Mouse (Mus musculus): ENCODE measurements around the gene Ppa1. TPM values are rescaled to one million over a fixed set of nuclear protein-coding genes. Genes with fewer than 3 reads are reported as not detected.
"Not testable (repeated sequence)": the region's sequence is repeated elsewhere in the genome, so short reads cannot be mapped to it uniquely, and the experiment has no call there.

Gene Ppa1
- polyA plus RNA-seq (2015; fragmentation: Nextera tagmentation; extraction: Ambion mirVana) = 193 and 202 TPM in 2 replicates

DNA sequence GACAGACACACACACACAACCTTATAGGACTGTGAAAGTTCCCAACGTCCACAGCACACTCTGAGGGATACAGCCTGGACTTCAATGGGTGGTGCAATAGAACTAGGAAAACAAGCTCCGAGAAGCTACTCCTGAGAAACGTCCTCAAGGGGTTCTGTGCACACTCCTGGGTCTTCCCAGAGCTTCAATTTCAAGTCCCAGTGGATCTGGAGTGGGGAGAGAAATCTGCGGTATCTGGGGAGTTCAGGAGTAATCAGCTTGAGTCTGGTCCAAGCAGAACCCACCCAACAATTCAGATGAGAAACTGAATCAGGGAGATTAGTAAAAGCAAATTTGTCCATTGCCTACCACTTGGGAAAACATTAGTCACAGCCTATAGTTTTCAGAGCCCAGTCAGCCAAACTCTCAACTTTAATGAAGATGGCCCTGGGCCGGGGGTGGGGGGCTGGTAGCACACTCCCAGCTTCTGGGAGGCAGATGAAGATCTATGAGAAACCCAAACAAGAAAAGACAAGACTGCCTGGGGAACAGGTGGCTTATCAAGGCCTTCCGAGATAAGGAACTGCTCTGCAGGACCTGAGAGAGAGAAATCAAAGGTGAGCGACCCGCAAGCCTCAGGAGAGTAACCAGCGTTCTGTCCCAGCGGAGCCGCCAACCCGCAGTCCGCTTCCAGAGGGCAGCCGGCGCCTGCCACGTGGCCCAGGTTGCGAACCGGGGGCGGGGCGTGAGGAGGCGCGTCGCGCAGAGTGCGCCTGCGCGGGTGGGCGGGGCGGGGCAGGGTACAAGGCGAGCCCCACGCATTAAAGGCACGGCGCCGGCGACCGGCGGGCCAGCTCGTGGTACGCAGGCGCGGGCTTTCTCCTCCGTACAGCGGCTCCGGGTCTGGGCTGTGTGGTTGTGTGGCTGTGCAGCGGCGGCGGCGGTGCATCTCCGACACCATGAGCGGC, at the start of gene Ppa1:
Gene Ppa1 (plus strand): TSS at position 763 of the 947 bp plus-strand sequence.
- peaks cover 22% of the 10 kb centered on the region for H3K36me3 ChIP-seq
- H3K4me2 ChIP-seq = peak within 1 kb of the TSS; percentile 74
- no peaks in the 10 kb centered on the region for H3K27me3 ChIP-seq
- 2% methylated on average over 37 of the region's 50 CpGs for WGBS
- H3K9me3 ChIP-seq (replicated peaks) = no peaks in the 10 kb centered on the region
- peak within 1 kb of the TSS; percentile 92 for H3K4me3 ChIP-seq (replicated peaks)
- ATAC-seq (replicated peaks; ENCODE audit: low FRiP score) = peak; percentile 97
- peaks cover 13% of the 10 kb centered on the region for H3K4me1 ChIP-seq
- peak within 1 kb of the TSS; percentile 74 for H3K9ac ChIP-seq
- peak within 1 kb of the TSS; percentile 87 for H3K27ac ChIP-seq

DNA sequence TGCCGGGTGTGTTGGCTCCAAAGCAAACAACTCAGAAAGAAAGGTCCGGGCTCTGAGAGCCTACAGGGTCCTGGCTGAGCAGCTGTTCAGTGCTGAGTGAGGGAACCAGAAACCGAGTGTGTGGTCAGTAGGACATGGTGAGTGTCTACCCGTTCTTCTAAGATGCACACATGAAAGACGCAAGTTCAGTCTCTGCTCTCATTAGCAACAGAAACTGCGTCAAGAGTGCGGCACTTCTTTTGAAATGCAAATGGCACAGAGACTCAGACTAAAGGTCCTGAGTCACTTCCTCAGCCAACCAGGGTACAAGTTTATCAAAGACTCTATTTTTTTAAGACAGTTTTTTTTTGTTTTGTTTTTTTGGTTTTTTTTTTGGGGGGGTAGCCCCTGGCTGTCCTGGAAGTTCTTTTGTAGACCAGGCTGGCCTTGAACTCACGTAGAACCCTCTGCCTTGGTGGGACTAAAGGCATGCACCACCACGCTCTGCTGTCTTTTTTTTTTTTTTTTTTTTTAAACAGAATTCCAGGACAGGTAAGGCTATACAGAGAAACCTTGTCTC, 48.7 kb upstream of the Ppa1 start:
- WGBS = 64% methylated on average over 9 of the region's 9 CpGs
- Histone ChIP-seq H3K4me1 (peaks cover 10% of the 10 kb centered on the region), H3K36me3 (no peaks in the 10 kb centered on the region), H3K27ac (no peak overlapping the region), H3K4me2 (no peak overlapping the region), H3K4me3 (replicated peaks) (no peak overlapping the region), H3K9ac (no peak overlapping the region), H3K27me3 (peaks cover 48% of the 10 kb centered on the region), H3K9me3 (replicated peaks) (no peaks in the 10 kb centered on the region)
- ATAC-seq (replicated peaks; ENCODE audit: low FRiP score) = no peak

DNA sequence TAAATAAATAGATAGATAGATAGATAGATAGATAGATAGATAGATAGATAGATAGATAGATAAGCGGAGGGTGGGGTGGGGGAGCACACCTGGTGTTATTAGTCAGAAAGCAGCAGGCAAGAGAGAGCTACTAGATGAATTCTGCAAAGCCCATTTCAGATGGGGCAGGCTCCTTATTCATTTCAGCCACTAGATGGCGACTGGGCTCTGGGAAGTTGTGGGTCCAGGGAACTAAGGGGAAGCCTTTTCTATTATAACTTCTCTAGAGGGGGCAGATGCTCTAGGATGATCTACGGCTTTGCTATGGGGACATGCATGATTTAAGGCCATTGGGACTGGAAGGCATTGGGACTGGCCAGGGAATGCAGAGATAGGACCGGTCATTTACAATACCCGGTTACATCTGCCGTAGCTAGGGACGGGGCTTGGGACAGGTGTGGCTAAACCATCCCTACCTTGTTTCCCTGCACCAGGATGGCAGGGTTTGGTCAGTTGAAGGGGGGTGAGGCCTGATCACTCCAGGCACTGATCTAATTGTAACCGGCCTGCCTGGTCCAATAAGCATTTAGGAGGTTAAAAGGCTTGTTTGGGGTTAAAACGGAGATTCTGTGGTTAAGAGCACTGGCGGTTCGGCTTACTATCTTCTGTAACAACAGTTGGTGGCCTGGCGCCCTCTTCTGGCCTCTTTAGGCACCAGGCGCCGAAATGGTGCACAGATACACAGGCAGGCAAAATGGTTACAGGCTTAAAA, 45.9 kb upstream of the Ppa1 start:
- H3K36me3 ChIP-seq = no peaks in the 10 kb centered on the region
- no peak overlapping the region for H3K27ac ChIP-seq
- H3K4me2 ChIP-seq = peak overlapping the region; percentile 51
- peak; percentile 54; the same call in 1 of the 2 replicates for ATAC-seq (replicated peaks; ENCODE audit: low FRiP score)
- peak overlapping the region; percentile 19 for H3K4me3 ChIP-seq (replicated peaks)
- H3K9me3 ChIP-seq (replicated peaks) = no peaks in the 10 kb centered on the region
- WGBS = 15% methylated on average over 14 of the region's 14 CpGs
- H3K9ac ChIP-seq = no peak overlapping the region
- peaks cover 4% of the 10 kb centered on the region for H3K4me1 ChIP-seq
- H3K27me3 ChIP-seq = peaks cover 25% of the 10 kb centered on the region

DNA sequence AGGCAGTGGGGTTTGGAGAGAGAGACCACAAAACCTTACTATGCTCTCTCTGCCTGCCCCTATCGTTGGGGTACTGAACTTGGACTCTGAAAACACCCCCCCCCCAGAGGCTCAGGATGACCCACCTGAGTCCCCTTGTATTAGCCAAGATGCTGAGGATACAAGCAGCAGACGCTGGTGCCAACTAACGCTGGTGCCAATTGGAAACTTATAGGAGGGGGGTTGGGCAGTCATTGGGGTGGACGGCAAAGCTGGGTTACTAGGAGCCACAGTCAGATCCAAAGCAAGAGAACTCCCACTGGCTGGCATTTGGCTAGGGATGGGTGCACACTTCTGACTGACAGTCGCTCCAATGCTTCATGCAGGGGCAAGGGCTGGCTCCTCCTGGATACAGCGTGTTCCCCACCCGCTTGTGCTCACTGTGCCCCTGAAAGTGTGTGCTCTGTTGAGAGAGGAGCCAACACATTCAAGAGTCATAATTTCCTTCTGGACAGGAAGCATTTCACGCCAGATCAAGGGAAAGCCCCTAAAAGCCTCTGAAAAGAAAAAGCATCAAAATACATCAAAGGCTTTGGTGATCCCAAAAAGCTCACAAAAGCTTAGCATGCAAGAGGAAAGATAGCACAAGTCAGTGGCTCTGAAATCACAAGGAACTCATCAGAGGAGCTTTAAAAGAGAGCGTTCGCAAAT, 43.8 kb upstream of the Ppa1 start:
- ATAC-seq (replicated peaks; ENCODE audit: low FRiP score) = no peak
- 66% methylated on average over 10 of the region's 10 CpGs for WGBS
- Histone ChIP-seq H3K9me3 (replicated peaks) (no peaks in the 10 kb centered on the region), H3K27ac (no peak overlapping the region), H3K4me2 (no peak overlapping the region), H3K27me3 (peaks cover 15% of the 10 kb centered on the region; the same call in 1 of the 2 replicates), H3K36me3 (no peaks in the 10 kb centered on the region), H3K9ac (no peak overlapping the region), H3K4me3 (replicated peaks) (no peak overlapping the region), H3K4me1 (peaks cover 4% of the 10 kb centered on the region)

DNA sequence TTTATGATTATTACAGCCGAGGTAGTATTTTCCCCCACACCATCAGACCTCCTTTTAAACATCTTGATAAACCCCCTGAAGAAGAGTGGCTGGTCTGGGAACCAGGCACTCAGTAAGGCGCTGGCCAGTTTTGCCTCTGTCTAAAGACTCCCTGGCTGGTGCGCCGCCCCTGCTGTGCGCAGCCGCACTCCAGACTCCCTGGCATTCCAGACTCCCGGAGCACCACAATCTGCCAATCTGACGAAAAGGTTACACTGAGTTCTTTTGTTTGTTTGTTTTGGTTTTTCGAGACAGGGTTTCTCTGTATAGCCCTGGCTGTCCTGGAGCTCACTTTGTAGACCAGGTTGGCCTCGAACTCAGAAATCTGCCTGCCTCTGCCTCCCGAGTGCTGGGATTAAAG, 43.0 kb upstream of the Ppa1 start:
- not testable (repeated sequence) for H3K36me3 ChIP-seq; ATAC-seq (replicated peaks; ENCODE audit: low FRiP score); H3K4me2 ChIP-seq; H3K27ac ChIP-seq; H3K4me3 ChIP-seq (replicated peaks); H3K4me1 ChIP-seq; H3K9ac ChIP-seq; H3K9me3 ChIP-seq (replicated peaks)
- 68% methylated on average over 11 of the region's 11 CpGs for WGBS
- peaks cover 15% of the 10 kb centered on the region; the same call in 1 of the 2 replicates for H3K27me3 ChIP-seq

DNA sequence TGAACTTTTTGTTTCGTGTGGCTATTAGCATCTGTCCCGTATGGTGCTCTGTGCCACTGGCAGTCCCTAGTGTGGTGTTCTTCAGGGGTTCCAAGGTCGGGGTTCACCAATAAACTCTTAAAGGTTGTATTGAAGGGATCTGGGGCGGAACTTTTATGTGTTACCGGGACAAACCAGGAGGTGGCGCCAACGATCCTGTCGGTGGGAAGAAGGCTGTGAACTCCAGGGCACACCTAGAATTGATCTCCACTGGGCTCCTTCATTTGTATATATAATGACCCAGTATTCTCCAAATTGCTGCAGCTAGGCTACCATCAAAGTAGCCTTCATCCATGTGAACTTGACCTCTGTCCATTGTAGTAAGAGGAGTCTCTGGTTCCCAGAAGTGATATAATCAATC, 42.5 kb upstream of the Ppa1 start:
- Histone ChIP-seq H3K36me3 (no peaks in the 10 kb centered on the region), H3K4me3 (replicated peaks) (no peak overlapping the region), H3K27me3 (peaks cover 15% of the 10 kb centered on the region; the same call in 1 of the 2 replicates), H3K9me3 (replicated peaks) (no peaks in the 10 kb centered on the region), H3K4me2 (no peak overlapping the region), H3K9ac (no peak overlapping the region), H3K27ac (no peak overlapping the region), H3K4me1 (peaks cover 4% of the 10 kb centered on the region)
- ATAC-seq (replicated peaks; ENCODE audit: low FRiP score) = no peak
- 14% methylated on average over 8 of the region's 8 CpGs for WGBS

DNA sequence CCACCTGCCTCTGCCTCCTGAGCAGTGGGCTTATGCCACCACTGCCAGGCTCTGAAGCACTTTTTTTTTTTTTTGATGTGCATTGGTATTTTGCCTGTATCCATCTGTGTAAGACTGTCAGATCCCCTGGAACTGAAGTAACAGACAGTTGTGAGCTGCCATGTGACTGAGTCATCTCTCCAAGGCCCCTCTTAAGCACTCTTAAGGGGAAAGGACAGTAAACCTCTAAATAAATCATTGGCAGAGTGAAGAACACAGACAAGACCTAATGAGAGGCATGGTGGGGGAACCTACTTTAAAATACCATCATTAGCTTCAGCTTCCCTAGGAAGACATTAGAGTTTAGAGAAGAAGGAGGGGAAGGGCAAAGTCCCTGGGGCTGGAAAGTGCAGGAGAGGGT, 40.1 kb upstream of the Ppa1 start:
- Histone ChIP-seq H3K27ac (no peak overlapping the region), H3K36me3 (no peaks in the 10 kb centered on the region), H3K27me3 (peaks cover 12% of the 10 kb centered on the region; the same call in 1 of the 2 replicates), H3K9ac (no peak overlapping the region), H3K9me3 (replicated peaks) (no peaks in the 10 kb centered on the region), H3K4me2 (no peak overlapping the region), H3K4me1 (no peaks in the 10 kb centered on the region), H3K4me3 (replicated peaks) (no peak overlapping the region)
- no peak for ATAC-seq (replicated peaks; ENCODE audit: low FRiP score)

DNA sequence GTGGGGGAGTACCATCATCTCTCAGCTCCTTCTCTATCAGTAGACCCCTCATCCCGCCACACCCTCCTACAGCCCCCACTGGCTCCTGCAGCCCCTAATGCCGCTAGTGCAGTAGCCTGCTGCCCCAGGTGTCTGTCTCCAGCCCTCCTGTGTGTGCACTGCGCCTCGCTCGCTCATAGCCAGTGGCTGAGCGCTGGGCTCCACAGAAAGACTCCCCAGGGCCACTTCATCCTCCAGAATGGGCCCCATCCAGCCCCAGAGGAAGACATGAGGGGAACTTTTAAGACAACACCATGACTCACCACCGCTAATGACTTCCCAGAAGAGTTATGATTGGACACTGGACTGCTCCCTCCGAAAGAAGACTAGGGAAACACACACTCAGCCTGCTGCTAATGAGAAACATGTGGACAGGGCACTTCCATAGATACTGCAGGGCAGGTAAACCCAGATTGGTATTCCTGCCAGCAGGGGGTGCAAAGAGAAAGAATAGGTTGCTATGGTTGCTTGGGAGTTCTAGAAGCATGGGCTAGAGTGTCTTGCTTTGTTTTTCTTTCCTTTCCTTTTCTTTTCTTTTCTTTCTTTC, 37.6 kb upstream of the Ppa1 start:
- Histone ChIP-seq H3K4me1 (peaks cover 7% of the 10 kb centered on the region; the same call in 1 of the 2 replicates), H3K27me3 (no peaks in the 10 kb centered on the region), H3K36me3 (no peaks in the 10 kb centered on the region), H3K9me3 (replicated peaks) (no peaks in the 10 kb centered on the region), H3K4me3 (replicated peaks) (no peak overlapping the region), H3K9ac (no peak overlapping the region), H3K4me2 (no peak overlapping the region), H3K27ac (no peak overlapping the region)
- WGBS = 70% methylated on average over 8 of the region's 8 CpGs
- no peak for ATAC-seq (replicated peaks; ENCODE audit: low FRiP score)

DNA sequence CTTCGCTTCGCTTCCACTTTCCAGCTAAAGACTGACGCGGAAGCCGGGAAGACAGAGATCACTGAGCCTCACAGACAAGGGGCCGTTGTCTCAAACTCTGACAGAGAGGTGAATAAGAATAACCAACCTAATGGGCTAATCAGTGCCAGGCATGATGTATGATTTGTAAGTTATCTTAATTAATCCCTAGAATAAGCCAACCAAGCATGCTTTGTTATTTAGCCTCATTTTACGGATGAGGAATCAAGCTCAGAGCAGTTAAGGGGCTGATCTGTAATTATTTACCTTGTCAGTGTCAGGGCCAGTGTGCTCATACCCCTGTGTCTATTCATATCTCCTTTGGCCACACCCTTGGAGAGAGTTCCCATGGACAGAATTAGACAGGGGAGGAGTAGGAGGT, 34.0 kb upstream of the Ppa1 start:
- H3K27me3 ChIP-seq = 0 out of 2 replicates have a peak, but pooled peaks cover 3% of the 10 kb centered on the region
- WGBS = 73% methylated on average over 7 of the region's 7 CpGs
- ATAC-seq (replicated peaks; ENCODE audit: low FRiP score) = 0 out of 2 replicates have a peak, but pooled peaks have one; percentile 40

DNA sequence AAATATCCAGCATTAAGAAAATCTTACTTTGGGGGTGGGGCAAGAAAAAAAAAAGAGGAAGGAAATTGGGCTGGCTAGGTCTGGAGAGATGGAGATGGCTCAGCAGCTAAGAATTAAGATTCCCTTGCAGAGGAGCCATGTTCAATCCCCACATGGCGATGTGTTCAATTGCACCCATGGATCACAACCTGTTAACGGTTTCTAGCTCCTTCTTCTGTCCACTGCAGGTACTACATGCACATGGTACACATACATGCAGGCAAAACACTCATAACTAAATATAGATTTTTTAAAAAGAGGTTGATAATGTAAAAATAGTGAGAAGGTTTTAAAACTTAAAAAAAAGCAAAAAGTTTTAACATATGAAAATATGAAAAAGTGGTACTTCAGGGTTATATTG, 29.8 kb upstream of the Ppa1 start:
- Histone ChIP-seq H3K9me3 (replicated peaks) (no peaks in the 10 kb centered on the region), H3K4me3 (replicated peaks) (no peak overlapping the region), H3K4me1 (peaks cover 7% of the 10 kb centered on the region; the same call in 1 of the 2 replicates), H3K27ac (no peak overlapping the region), H3K27me3 (0 out of 2 replicates have a peak, but pooled peaks cover 6% of the 10 kb centered on the region), H3K4me2 (no peak overlapping the region), H3K36me3 (no peaks in the 10 kb centered on the region), H3K9ac (no peak overlapping the region)
- ATAC-seq (replicated peaks; ENCODE audit: low FRiP score) = no peak
- WGBS = 84% methylated on average over 2 of the region's 2 CpGs

More for the DNA sequence above, 34.0 kb upstream of the Ppa1 start:
- Histone ChIP-seq H3K4me1 (peaks cover 7% of the 10 kb centered on the region; the same call in 1 of the 2 replicates), H3K4me2 (no peak overlapping the region), H3K4me3 (replicated peaks) (no peak overlapping the region), H3K9me3 (replicated peaks) (no peaks in the 10 kb centered on the region), H3K27ac (no peak overlapping the region), H3K9ac (no peak overlapping the region), H3K36me3 (no peaks in the 10 kb centered on the region)

DNA sequence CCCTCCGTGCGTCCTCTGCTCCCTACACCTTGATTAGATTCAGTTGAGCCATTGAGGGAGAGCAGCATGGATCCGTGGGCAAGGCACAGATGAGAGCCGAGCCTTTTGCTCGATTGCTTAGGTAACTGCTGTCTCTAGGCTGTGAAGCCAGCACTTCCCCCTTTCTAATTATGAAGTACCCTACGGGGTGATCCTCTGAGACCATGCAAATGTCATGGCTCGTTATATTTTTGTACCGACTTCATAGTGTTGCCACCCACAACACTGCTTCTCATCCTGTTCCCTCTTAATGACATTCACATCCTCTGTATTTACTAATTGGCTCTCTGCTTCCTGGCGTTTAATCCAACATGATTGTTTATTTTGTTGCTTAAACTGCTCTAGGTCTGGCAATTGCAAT, 26.7 kb upstream of the Ppa1 start:
- WGBS = 62% methylated on average over 9 of the region's 9 CpGs
- H3K36me3 ChIP-seq = no peaks in the 10 kb centered on the region
- peaks cover 17% of the 10 kb centered on the region for H3K4me1 ChIP-seq
- H3K4me2 ChIP-seq = no peak overlapping the region
- H3K4me3 ChIP-seq (replicated peaks) = no peak overlapping the region
- ATAC-seq (replicated peaks; ENCODE audit: low FRiP score) = no peak
- no peak overlapping the region for H3K27ac ChIP-seq
- H3K9me3 ChIP-seq (replicated peaks) = no peaks in the 10 kb centered on the region
- no peak overlapping the region for H3K9ac ChIP-seq
- peaks cover 36% of the 10 kb centered on the region for H3K27me3 ChIP-seq

All from kidney, embryonic 15.5 days (tissue).